Mouse (Mus musculus): ENCODE data around the gene Bckdhb. TPM values are rescaled to one million over a fixed set of nuclear protein-coding genes. Genes with fewer than 3 reads are reported as not detected.
A peak's percentile ranks its signal among the peaks of the same experiment; 100 is the strongest.
"Not testable (repeated sequence)": the region's sequence is repeated elsewhere in the genome, so short reads cannot be mapped to it uniquely, and the experiment has no call there.

Bckdhb gene
- total RNA-seq, 1 experiment from 2014 or later, result 9.4 TPM

DNA sequence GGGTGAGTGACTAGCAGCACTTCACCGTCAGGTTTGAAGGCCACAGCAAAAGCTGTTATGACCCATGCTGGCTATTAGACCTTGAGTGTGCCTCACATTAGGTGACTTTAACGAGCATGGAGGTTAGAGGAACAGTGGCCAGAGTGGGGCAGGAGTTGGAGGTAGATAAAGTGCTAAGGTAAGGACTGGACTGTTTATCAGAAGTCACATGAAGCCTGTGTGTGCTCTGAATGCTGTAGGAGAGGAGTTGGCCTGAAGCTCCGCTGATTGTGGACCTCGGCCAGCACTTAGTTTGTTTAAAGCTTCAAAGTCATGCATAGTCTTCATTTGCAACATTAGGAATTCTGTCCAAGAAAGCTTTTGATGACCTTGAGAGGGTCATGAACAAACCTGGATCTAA is 26.4 kb downstream of the Bckdhb start:
- no peak for ATAC-seq (replicated peaks in 1 of 2; ENCODE audit: insufficient read depth in 1 of 2, low FRiP score in 2 of 2, low TSS enrichment in 1 of 2, low read depth in 1 of 2, poor library complexity in 2 of 2, severe bottlenecking in 2 of 2)

DNA sequence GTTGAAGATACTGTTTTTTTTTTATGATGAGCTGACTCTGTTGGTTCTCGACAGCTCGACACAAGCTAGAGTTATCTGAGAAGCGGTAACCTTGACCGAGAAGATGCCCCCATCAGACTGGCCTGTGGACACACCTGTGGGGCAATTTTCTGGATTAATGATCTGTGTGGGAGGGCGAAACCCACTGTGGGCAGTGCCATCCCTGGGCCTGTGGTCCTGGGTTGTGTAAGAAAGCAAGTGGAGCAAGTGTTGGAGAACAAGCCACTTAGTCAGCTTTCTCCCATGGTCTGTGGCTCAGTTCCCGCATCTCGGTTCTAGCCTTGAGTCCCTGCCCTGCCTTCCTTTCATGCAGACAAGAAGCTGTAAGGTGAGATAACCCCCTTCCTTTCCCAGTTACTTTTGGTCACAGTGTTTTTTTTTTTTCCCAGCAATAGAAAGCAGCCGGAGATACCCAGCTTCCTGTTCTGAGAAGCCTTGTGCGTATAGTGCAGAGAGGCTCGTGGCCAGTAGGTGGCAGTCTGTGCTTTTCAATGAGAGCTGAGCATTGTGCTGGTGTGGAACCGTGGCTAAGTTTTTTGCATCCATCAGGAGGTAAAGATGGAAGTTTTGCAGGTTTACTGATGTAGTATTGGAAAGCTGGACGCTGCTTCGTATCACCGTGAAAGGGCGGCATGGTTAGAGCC is 31.8 kb downstream of the Bckdhb start:
- ATAC-seq (replicated peaks in 1 of 2; ENCODE audit: insufficient read depth in 1 of 2, low FRiP score in 2 of 2, low TSS enrichment in 1 of 2, low read depth in 1 of 2, poor library complexity in 2 of 2, severe bottlenecking in 2 of 2), result peak; percentile 97 to 99

DNA sequence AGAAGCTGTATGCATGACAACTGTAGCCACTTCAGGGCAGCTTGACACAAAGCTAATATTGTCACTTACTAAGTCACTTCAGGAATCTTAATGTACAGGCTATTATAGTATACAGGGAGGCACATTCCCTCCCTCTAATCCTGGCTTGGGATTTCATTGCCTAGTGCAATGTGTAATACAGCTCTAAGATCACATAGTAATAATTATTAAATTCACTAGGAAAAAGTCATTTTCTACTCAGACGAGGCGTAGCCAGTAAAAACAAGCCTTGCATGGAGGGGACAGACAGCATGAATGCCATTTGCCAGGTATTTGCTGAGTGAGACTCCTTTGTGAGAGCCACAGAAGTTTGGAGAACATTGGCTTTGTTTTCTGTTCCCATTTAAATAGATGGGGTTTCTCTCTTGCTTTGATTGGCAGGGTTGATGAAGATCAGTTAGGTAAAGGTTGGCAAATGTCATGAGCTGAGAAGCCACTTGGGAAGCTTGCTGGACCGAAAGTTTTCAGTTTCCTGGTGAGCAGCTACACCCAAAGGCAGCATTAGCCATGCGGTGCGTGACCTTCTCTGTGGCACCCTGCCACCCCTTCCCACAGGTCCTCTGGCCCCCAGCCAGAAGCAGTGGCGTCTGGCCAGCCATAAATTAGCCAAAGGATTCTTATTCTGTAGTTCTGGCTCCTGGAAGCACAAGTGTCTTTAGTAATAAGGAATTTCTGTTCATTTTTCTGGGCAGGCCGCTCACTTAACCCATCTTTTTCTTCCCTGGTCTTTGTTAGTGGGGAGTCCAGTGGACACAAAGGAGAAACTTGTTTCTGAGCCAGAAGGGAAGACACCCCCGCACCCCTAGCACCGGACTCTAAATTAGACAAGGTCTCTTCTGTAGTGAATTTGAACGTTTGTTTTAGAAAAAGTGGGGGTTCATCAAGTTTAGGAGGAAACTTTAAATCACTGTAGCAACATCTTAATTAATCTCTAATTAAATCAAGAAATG is 37.4 kb downstream of the Bckdhb start:
- ATAC-seq (replicated peaks in 1 of 2; ENCODE audit: insufficient read depth in 1 of 2, low FRiP score in 2 of 2, low TSS enrichment in 1 of 2, low read depth in 1 of 2, poor library complexity in 2 of 2, severe bottlenecking in 2 of 2), result no peak

DNA sequence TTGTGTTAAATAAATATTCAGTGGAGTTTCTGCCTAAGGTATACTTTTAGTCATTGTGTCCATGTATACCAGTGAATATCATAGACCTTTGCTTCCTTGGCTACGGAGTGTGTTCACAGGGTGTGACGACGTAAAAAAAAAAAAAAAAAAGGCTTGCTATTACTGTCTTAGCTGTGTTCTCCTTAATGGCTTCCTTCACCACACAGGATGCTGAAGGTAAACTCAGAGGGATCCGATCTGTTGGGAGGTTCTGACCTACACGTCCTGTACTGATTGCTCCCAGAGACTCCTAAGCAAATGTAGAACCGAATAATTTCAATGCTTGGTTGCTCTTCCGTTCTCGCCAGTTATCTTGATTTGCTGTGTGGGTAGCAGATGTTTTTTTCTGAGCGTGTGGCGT is 38.4 kb downstream of the Bckdhb start:
- ATAC-seq (replicated peaks in 1 of 2; ENCODE audit: insufficient read depth in 1 of 2, low FRiP score in 2 of 2, low TSS enrichment in 1 of 2, low read depth in 1 of 2, poor library complexity in 2 of 2, severe bottlenecking in 2 of 2), result no peak

DNA sequence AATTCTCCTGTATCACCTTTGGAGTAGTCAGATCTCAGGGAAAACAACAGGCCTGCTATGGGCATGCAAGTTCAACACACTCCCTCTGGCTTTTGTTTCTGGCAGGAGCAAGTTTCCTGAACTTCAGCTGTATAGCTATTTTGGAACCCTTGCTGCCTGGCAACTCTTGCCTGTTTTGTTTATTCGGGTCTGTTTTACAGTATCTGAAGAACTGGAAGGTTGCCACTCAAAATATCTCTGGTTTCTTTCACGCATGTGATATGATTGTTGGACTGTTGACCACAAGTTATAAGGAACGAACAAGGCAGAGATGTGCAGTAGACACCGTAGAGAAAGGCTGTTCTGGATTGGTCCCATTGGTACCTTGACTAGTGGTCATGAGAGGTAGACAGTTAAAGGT is 39.4 kb downstream of the Bckdhb start:
- ATAC-seq (replicated peaks in 1 of 2; ENCODE audit: insufficient read depth in 1 of 2, low FRiP score in 2 of 2, low TSS enrichment in 1 of 2, low read depth in 1 of 2, poor library complexity in 2 of 2, severe bottlenecking in 2 of 2), result no peak

DNA sequence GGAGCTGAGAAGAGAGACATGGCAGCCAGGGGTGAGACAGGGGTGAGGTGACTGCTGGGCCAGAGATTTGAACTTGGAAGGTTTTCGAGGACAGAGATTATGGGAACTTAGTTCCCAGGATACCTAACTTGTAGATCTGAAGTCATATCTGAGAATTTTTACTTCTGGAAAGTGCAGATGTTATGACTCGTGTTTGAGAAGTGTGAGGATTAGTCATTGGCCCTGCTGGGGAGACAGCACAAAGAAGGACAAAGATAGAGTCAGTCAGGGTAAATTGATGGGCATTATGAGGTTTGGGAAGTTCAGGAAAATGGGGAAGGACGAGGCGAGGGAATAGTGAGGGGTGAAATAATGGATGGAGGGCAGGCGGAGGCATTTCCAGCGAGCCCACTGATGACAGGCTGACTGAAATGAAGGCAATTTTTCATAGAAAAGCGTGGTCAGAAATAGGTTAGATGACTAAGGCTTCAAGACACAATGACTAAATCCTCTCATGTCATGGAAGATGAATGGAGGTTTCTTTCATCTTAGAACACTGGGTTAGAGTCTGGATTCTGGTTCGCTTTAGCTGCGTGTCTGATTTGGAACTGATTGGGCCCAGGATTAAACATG is 42.6 kb downstream of the Bckdhb start:
- no peak for ATAC-seq (replicated peaks in 1 of 2; ENCODE audit: insufficient read depth in 1 of 2, low FRiP score in 2 of 2, low TSS enrichment in 1 of 2, low read depth in 1 of 2, poor library complexity in 2 of 2, severe bottlenecking in 2 of 2)

DNA sequence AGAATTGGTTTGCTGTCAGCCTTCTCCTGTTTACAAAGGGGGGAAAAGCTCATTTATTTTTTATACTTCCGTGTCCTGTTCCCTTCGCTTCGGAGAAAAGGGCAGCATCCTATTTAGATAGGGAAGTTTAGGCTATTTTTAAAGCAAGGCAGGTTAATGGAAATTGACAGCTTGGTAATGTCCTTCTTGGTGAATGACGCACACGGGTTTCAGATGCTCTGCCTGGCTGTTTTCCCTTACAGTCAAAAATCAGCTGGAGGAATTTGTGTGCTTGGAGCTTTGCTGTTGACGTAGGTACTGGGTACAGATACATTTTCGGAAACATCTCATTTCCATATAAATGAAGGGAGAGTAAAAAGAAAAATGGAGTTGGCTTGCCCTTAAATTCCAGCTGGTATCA is 44.4 kb downstream of the Bckdhb start:
- no peak for ATAC-seq (replicated peaks in 1 of 2; ENCODE audit: insufficient read depth in 1 of 2, low FRiP score in 2 of 2, low TSS enrichment in 1 of 2, low read depth in 1 of 2, poor library complexity in 2 of 2, severe bottlenecking in 2 of 2)

DNA sequence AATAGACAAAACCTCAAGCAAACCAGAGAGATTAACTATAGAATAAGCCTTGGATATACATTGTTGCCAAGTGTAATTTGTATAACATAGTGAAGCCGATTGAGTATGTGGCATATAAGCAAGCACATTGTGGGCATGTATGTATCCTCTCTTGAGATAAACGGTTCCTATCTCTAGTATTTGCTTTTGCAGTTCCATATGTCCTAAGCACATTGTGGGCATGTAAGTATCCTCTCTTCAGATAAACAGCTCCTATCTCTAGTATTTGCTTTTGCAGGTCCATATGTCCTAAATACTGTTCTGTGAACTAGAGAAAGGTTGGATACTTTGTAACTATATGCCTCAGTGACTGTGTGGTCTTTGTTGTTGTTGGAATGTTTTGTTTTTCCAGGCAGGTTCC is 48.5 kb downstream of the Bckdhb start:
- no peak for ATAC-seq (replicated peaks in 1 of 2; ENCODE audit: insufficient read depth in 1 of 2, low FRiP score in 2 of 2, low TSS enrichment in 1 of 2, low read depth in 1 of 2, poor library complexity in 2 of 2, severe bottlenecking in 2 of 2)

DNA sequence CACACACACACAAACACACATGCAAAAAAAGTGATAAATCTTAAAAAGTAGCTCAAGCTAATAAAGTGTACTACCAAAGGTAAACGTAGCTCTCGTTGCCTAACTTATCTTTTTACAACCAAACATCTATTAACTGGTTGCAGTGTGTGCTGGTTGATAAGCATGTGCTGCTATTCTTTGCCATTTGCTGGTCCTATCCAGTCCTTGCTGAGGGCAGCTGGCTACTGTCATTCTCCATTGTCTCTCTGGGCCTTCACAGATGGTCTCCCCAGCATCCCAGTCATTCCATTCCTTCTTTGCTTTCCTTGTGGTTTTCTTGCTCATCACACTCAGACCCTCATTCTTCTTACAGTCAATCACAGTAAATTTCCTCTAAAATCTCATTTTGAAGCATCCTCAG is 50.9 kb downstream of the Bckdhb start:
- no peak for ATAC-seq (replicated peaks in 1 of 2; ENCODE audit: insufficient read depth in 1 of 2, low FRiP score in 2 of 2, low TSS enrichment in 1 of 2, low read depth in 1 of 2, poor library complexity in 2 of 2, severe bottlenecking in 2 of 2)

DNA sequence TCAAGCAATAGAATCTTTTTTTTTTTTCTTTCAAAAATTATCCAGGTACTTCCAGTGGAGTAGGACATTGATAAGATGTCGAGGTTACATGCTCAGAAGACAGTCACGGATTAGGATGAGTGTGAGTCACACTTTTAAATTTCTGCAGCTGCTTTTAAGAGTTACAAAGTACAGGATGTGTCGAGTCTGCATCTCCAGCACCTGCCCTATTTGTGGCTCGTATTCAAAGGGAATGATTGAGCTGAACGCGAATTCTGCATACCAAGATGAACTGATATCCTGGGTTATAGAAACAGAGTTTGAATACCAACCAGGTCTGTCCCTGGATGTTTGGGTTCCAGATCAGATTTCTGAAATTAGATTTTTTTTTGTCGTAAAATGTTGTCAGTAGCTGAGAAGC is 56.3 kb downstream of the Bckdhb start:
- ATAC-seq (replicated peaks in 1 of 2; ENCODE audit: insufficient read depth in 1 of 2, low FRiP score in 2 of 2, low TSS enrichment in 1 of 2, low read depth in 1 of 2, poor library complexity in 2 of 2, severe bottlenecking in 2 of 2), result no peak

DNA sequence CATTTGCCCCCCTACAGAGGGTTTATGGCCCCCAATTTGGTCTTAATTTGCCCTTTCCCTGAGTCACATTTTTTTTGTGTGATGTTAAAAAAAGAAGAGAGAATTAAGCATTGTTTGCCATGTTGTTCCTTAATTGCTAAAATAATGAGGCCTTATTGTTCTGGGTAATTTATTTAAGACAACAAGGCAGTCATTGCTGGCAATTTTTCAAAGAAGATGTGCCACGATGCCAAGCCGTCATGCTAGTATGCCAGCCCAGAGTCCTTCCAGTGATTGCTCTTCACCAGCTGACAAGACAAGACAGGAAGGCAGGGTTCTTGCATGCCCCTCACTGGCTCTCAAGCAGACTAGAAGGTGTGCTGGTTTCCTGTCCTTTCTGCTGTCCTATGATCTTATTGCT is 84.0 kb downstream of the Bckdhb start:
- ATAC-seq (replicated peaks in 1 of 2; ENCODE audit: insufficient read depth in 1 of 2, low FRiP score in 2 of 2, low TSS enrichment in 1 of 2, low read depth in 1 of 2, poor library complexity in 2 of 2, severe bottlenecking in 2 of 2), result no peak

DNA sequence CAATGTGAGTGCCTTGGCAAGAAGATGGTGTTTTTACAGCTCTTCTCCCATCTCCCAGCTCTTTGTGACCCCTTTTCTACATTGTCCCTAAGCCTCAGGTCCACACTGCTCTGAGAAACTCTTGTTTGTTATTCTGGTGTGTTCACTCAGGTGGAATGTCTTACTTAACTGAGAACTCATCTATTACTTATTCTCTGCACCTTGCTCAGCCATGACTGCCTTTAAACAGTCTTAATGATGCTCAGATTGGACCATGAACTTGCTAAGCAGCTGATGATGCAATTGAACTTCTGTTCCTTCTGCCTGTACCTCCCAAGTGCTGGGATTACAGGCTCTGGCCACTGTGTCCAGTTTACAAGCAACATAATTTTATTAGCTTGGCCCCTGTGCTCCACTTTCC is 86.2 kb downstream of the Bckdhb start:
- ATAC-seq (replicated peaks in 1 of 2; ENCODE audit: insufficient read depth in 1 of 2, low FRiP score in 2 of 2, low TSS enrichment in 1 of 2, low read depth in 1 of 2, poor library complexity in 2 of 2, severe bottlenecking in 2 of 2), result no peak

DNA sequence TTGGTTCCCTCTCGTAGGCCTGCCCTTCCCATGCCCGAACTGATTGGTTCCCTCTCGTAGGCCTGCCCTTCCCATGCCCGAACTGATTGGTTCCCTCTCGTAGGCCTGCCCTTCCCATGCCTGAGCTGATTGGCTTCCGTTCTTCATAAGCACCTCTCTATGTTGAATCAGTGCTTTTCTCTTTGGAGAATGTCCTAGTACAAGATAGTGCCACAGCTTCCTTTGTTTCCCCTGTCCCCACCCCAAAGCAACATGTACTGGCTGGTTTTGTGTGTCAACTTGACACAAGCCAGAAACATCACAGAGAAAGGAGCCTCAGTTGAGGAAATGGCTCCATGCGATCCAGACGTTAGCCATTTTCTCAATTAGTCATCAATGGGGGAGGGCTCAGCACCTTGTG is 93.2 kb downstream of the Bckdhb start:
- not testable (repeated sequence) for ATAC-seq (replicated peaks in 1 of 2; ENCODE audit: insufficient read depth in 1 of 2, low FRiP score in 2 of 2, low TSS enrichment in 1 of 2, low read depth in 1 of 2, poor library complexity in 2 of 2, severe bottlenecking in 2 of 2)

DNA sequence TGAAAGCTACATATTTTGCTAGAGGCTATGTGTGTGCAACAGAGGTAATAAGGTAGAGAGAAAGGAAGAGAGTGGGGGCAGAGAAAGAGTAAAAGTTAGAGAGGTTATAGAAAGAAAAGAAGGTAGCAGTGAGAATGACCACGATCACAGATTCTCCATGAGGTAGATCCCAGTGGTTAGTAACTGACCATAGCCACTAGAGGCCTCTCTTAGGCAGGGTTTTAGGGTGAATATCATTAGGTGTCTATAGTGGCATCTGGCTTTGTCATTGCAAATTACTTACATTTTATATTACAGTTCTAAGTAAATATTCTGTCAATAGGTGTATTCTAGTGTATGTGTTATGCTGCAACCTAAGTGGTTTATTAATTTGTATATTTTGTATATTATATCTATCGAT is 94.7 kb downstream of the Bckdhb start:
- peak in 1 of 2 experiments; percentile 53; a peak in 2 of 4 replicates for ATAC-seq (replicated peaks in 1 of 2; ENCODE audit: insufficient read depth in 1 of 2, low FRiP score in 2 of 2, low TSS enrichment in 1 of 2, low read depth in 1 of 2, poor library complexity in 2 of 2, severe bottlenecking in 2 of 2)

DNA sequence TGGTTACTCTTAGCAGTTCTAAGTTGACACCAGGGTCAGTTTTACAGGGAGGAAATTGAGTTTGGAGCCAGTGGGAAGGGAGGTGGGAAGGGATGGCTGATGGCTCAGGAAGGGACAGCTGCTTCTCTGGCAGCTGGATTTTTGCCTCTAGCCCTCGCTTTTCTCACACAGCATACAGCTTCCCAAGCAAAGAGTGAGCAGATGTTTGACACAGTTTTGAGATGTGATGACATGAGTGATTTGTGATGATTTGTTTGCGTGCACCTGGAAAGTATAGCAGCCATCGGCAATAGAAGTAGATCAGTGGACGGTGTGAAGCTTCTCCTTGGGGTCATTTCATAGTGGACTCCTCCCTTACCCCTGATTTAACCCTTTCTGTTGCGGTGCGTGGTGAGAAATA is 96.2 kb downstream of the Bckdhb start:
- no peak for ATAC-seq (replicated peaks in 1 of 2; ENCODE audit: insufficient read depth in 1 of 2, low FRiP score in 2 of 2, low TSS enrichment in 1 of 2, low read depth in 1 of 2, poor library complexity in 2 of 2, severe bottlenecking in 2 of 2)

DNA sequence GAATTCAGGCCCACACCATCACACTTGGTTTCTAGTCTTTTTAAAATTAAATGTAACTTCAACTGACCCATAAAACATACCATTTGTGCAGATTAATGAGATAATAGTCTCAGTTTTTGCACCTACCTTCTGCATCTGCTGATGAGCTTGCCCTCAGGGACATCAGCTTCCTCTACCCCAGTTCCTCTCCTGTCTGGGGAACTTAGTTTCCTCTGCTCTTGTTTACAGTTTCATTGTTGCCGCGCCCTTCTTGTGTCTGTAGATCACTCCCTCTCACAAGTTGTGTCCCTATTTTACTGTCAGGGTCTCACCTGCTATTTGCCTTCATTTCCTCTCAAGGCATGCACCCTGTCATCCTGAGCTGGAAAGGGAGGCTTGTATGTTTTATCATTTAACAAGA is 103.2 kb downstream of the Bckdhb start:
- no peak for ATAC-seq (replicated peaks in 1 of 2; ENCODE audit: insufficient read depth in 1 of 2, low FRiP score in 2 of 2, low TSS enrichment in 1 of 2, low read depth in 1 of 2, poor library complexity in 2 of 2, severe bottlenecking in 2 of 2)

DNA sequence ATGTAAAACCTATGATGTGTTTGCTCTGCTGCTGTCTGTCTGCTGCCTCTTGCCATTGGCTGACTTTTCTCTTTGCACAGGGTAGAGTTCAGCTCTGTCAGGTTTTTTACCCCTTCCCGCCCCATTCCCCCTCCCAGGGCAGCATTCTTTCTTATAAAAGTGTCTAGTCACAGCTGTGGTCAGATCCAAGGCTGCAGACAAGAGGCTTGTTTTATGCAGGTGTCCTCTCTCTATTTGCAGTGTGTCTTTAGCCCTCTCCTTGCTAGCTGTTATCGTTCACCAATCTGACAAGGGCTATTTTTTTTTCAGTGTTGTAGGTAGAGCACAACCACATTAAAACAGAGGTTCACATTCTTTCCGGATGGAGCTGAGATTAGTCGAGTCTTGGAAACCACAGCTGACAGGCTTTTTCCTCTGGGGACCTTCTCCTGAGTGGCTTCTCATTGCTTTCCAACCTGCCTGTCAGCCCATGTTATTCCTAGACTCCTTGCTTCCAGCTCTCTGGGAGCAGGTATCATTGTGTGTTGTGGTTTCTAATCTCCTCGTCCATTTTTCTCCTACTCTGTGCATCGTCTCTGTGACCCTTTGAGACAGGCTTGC is 105.8 kb downstream of the Bckdhb start:
- peak; percentile 58 to 65; a peak in 2 of 4 replicates for ATAC-seq (replicated peaks in 1 of 2; ENCODE audit: insufficient read depth in 1 of 2, low FRiP score in 2 of 2, low TSS enrichment in 1 of 2, low read depth in 1 of 2, poor library complexity in 2 of 2, severe bottlenecking in 2 of 2)

DNA sequence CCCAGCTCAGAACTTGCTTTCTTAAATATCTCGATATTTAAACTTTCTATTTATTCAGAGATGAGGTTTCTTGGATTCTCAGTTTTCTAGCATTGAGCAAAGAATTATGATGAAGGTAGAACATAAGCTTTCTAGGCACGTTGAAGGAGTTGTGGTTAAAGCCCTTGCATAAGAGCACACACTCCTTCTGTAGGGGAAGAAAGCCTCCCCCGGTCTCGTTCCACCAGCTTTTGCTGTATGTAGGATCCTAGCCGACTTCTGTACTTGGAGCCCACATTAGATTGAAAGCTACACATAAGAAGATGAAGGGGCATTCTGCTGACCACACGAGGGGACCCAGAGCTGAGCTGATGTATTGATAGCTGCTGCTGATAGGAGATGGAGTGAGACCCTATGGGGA is 106.5 kb downstream of the Bckdhb start:
- ATAC-seq (replicated peaks in 1 of 2; ENCODE audit: insufficient read depth in 1 of 2, low FRiP score in 2 of 2, low TSS enrichment in 1 of 2, low read depth in 1 of 2, poor library complexity in 2 of 2, severe bottlenecking in 2 of 2), result no peak
